Mouse (Mus musculus) midbrain, postnatal 0 days (tissue): ENCODE measurements around the gene Eif4ebp2. TPM values are rescaled to one million over a fixed set of nuclear protein-coding genes. Genes with fewer than 3 reads are reported as not detected.
A peak's percentile ranks its signal among the peaks of the same experiment; 100 is the strongest.
"Not testable (repeated sequence)": the region's sequence is repeated elsewhere in the genome, so short reads cannot be mapped to it uniquely, and the experiment has no call there.

Experiments used
- ATAC-seq: fragments of 200-750 bp; cut with Nextera tagmentation; 2 replicates; pipeline ENCODE4 v1.8.0; 2017; ENCODE audit warnings: moderate number of reproducible peaks, mild to moderate bottlenecking, moderate TSS enrichment, moderate library complexity; ENCODE audit not compliant: low FRiP score
- DNase-seq: peaks from one replicate; pipeline ENCODE4 v3.0.0-alpha.2; 2015; ENCODE audit warnings: low spot score
- H3K27ac ChIP-seq: fragments of 300-500 bp; sonication (generic); 2 replicates; pipeline ENCODE4 v1.5.1; 2014; ENCODE audit warnings: low read depth, mild to moderate bottlenecking, low read length, mixed read lengths
- H3K27me3 ChIP-seq: fragments of 300-500 bp; sonication (generic); 2 replicates; pipeline ENCODE4 v1.6.1; 2014; ENCODE audit warnings: low read length, control low read depth, mixed read lengths; ENCODE audit not compliant: insufficient read depth
- H3K36me3 ChIP-seq: fragments of 300-500 bp; sonication (generic); 2 replicates; pipeline ENCODE4 v1.6.1; 2014; ENCODE audit warnings: low read length, control low read depth, mixed read lengths; ENCODE audit not compliant: insufficient read depth
- H3K4me1 ChIP-seq: fragments of 300-500 bp; sonication (generic); 2 replicates; pipeline ENCODE4 v1.6.1; 2014; ENCODE audit warnings: mild to moderate bottlenecking, control low read depth, antibody characterized with exemption, low read length, mixed read lengths; ENCODE audit not compliant: insufficient read depth
- H3K4me2 ChIP-seq: fragments of 300-500 bp; sonication (generic); 2 replicates; pipeline ENCODE4 v1.6.1; 2014; ENCODE audit warnings: low read depth, mild to moderate bottlenecking, low read length, mixed read lengths; ENCODE audit not compliant: poor library complexity, severe bottlenecking
- H3K4me3 ChIP-seq: fragments of 300-500 bp; sonication (generic); 2 replicates; pipeline ENCODE4 v1.5.1; 2014; ENCODE audit warnings: low read depth, mild to moderate bottlenecking, low read length, moderate library complexity
- H3K9ac ChIP-seq: fragments of 300-500 bp; sonication (generic); replicated peaks from 2 replicates; pipeline ENCODE4 v1.6.1; 2014; ENCODE audit warnings: mild to moderate bottlenecking, low read length, moderate library complexity, mixed read lengths; ENCODE audit not compliant: poor library complexity, severe bottlenecking
- H3K9me3 ChIP-seq: fragments of 300-500 bp; sonication (generic); 2 replicates; pipeline ENCODE4 v1.6.1; 2016; ENCODE audit warnings: low read length, control low read depth
- CTCF ChIP-seq: IDR thresholded peaks from 2 replicates; pipeline ENCODE4 v1.5.1; 2016; ENCODE audit warnings: antibody characterized with exemption, mild to moderate bottlenecking
- WGBS: fragments of 180-500 bp; shearing (Covaris S2); extraction: QIAGEN DNeasy Blood & Tissue Kit; methylation state at CpG from one replicate; pipeline ENCODE4 v1.1.7; 2014; 5-methylcytosine and 5-hydroxymethylcytosine counted together
- polyA plus RNA-seq: library from polyadenylated mRNA; unstranded; fragments of >200 nt; fragmentation: Nextera tagmentation; extraction: Ambion mirVana; gene quantifications from 2 replicates; pipeline ENCODE4 v1.2.1, GENCODE M21; 2015
- total RNA-seq: library from RNA; depleted of rRNA; stranded (reverse); fragments of >200 nt; gene quantifications from 2 replicates; pipeline ENCODE4 v1.2.3, GENCODE M21; 2014

Eif4ebp2 gene
- total and polyA plus RNA-seq, 2 experiments from 2014 or later = 14.2 to 27.0 TPM

DNA sequence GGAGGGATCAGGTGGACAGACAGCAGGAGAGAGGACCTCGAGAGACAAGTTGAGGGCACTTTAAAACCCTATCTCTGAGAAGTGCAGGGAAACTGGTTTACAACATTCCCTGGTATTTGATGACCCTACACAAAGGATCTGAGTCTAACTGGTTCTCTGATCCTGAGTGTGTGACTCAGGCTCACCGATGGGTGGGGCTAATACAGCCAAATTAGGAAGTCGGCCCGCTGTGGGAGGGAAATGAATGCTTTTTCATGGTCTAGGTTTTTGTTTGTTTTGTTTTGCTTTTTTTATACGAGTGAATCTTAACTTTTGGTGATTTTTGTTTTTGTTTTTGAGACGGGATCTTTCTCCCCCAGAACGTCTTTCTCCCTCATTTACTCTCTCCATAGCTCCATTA, 16.4 kb upstream of the Eif4ebp2 start:
- Histone ChIP-seq H3K4me2 (no peak overlapping the region), H3K36me3 (no peaks in the 10 kb centered on the region), H3K9ac (no peak overlapping the region), H3K27me3 (no peaks in the 10 kb centered on the region), H3K4me1 (no peaks in the 10 kb centered on the region), H3K27ac (no peak overlapping the region), H3K9me3 (no peaks in the 10 kb centered on the region), H3K4me3 (no peak overlapping the region)
- WGBS = 70% methylated on average over 7 of the region's 7 CpGs
- no peak for TF ChIP-seq CTCF
- DNase-seq = no peak
- ATAC-seq = no peak

DNA sequence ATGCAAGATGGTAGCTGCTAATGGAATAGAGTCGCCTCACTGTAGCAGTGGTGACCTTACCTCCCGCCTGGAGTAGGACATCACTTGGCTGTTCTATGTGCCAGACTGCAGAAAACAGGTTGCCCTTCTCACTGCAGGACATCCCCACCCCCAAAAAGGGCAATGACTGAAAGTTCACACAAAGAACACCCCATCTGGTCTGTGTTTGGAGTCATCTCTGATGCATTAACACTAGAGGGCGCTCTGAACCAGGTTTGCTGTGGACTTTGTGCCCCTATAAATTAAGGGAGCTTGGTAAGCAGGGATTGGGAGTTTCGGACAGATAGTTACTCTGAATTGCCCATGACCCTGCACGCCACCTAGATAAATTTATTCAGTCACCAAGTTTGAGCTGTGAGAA, 14.4 kb upstream of the Eif4ebp2 start:
- H3K4me1 ChIP-seq = no peaks in the 10 kb centered on the region
- H3K27ac ChIP-seq = no peak overlapping the region
- no peak for ATAC-seq
- DNase-seq = peak; percentile 76
- peak; percentile 83 for TF ChIP-seq CTCF
- no peaks in the 10 kb centered on the region for H3K9me3 ChIP-seq
- 25% methylated on average over 5 of the region's 5 CpGs for WGBS
- no peak overlapping the region for H3K9ac ChIP-seq
- no peaks in the 10 kb centered on the region for H3K27me3 ChIP-seq
- H3K36me3 ChIP-seq = no peaks in the 10 kb centered on the region
- no peak overlapping the region for H3K4me3 ChIP-seq
- no peak overlapping the region for H3K4me2 ChIP-seq

- no peaks in the 10 kb centered on the region for H3K27me3 ChIP-seq
- 67% methylated on average over 8 of the region's 8 CpGs for WGBS
- TF ChIP-seq CTCF = peak; percentile 41; the same call in 1 of the 2 replicates
- H3K27ac ChIP-seq = no peak overlapping the region
- no peak for ATAC-seq
- no peaks in the 10 kb centered on the region for H3K9me3 ChIP-seq
- no peak overlapping the region for H3K4me2 ChIP-seq
- no peaks in the 10 kb centered on the region for H3K36me3 ChIP-seq
- no peaks in the 10 kb centered on the region for H3K4me1 ChIP-seq
- H3K4me3 ChIP-seq = no peak overlapping the region
- DNase-seq = no peak
- no peak overlapping the region for H3K9ac ChIP-seq
Measured at GRCm38 (mm10) chr10:61466242-61466641, 13.8 kb upstream of the Eif4ebp2 start.

- H3K27me3 ChIP-seq = no peaks in the 10 kb centered on the region
- no peak for TF ChIP-seq CTCF
- 77% methylated on average over 4 of the region's 4 CpGs for WGBS
- H3K9ac ChIP-seq = no peak overlapping the region
- no peaks in the 10 kb centered on the region for H3K36me3 ChIP-seq
- DNase-seq (no peak), ATAC-seq (no peak)
- no peak overlapping the region for H3K4me3 ChIP-seq
- H3K27ac ChIP-seq = no peak overlapping the region
- H3K4me1 ChIP-seq = no peaks in the 10 kb centered on the region
- H3K4me2 ChIP-seq = no peak overlapping the region
- H3K9me3 ChIP-seq = no peaks in the 10 kb centered on the region
Measured at GRCm38 (mm10) chr10:61465009-61465408, 12.5 kb upstream of the Eif4ebp2 start.

DNA sequence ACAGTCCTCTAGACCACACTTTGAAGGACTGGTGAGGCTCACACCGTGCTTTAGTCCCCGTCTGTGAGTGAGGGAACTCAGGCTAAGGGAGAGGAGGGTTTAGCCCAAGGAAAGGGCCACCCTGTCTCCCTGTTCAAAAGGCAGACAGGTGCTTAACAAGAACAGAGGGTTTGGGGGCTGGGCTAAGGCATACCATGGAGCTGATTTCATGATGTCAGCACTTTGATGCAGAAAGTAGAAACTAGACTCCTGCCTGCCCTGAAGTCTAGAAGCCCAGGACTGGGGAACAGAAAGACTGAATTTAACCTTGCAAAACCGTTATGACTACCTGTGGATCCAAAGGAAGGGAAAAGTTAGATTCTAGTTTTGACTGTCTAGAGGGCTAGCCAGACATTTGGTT, 4.7 kb upstream of the Eif4ebp2 start:
- DNase-seq (no peak), ATAC-seq (no peak)
- 62% methylated on average over 3 of the region's 3 CpGs for WGBS
- no peaks in the 10 kb centered on the region for H3K27me3 ChIP-seq
- H3K9ac ChIP-seq = no peak overlapping the region
- H3K4me2 ChIP-seq = no peak overlapping the region
- H3K4me1 ChIP-seq = no peaks in the 10 kb centered on the region
- no peaks in the 10 kb centered on the region for H3K36me3 ChIP-seq
- no peak for TF ChIP-seq CTCF
- H3K27ac ChIP-seq = no peak overlapping the region
- H3K4me3 ChIP-seq = no peak overlapping the region
- H3K9me3 ChIP-seq = no peaks in the 10 kb centered on the region

DNA sequence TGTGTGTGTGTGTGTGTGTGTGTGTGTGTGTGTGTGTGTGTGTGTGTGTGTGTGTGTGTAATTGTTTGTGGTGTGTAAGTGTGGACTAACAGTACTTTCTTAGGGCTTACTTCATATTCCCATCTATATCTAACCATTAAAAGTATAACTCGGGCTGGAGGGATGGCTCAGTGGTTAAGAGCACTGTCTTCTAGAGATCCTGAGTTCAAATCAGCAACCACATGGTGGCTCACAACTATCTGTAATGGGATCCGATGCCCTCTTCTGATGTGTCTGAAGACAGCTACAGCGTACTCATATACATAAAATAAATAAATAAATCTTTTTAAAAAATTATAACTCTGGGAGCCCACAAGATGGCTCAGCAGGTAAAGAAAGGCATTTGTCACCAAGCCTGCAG, 710 bp upstream of the Eif4ebp2 start:
- not testable (repeated sequence) for H3K27me3 ChIP-seq, H3K27ac ChIP-seq, H3K9me3 ChIP-seq, H3K9ac ChIP-seq, H3K36me3 ChIP-seq, H3K4me1 ChIP-seq, DNase-seq, H3K4me3 ChIP-seq
- peak; percentile 19; the same call in 1 of the 2 replicates for TF ChIP-seq CTCF
- WGBS = 62% methylated on average over 3 of the region's 3 CpGs
- H3K4me2 ChIP-seq = peak overlapping the region; percentile 73
- 0 out of 2 replicates have a peak, but pooled peaks have one; percentile 5 for ATAC-seq
